23 mouse cellular contexts compared by ENCODE assay signal in genomic region chr14:54908682-54909081, GRCm38 (mm10). TPM values are rescaled to one million over a fixed set of nuclear protein-coding genes. Genes with fewer than 3 reads are reported as not detected.
DNase-seq lines count a peak whose midpoint lies in the region; ATAC-seq and TF ChIP-seq lines count a peak whose summit lies in the region.
"Had no signal": no experiment of that assay in that cellular context is flagged by ENCODE, and none has a peak within 500 bp of the region (broad histone marks: within the 10 kb centered on the region; RNA-seq: fewer than 3 reads in every experiment).

No protein-coding gene starts in this region.

- H3K4me1 ChIP-seq in heart, embryonic 14.5 days (ENCODE audit: control insufficient read depth in 2 of 2, insufficient read depth in 2 of 2, low read length in 2 of 2) = peaks cover 15 to 27% of the 10 kb centered on the region in 2 experiments
- H3K4me1 ChIP-seq in lung, postnatal 0 days (ENCODE audit: insufficient read depth, low read depth, low read length) = no peaks in the 10 kb centered on the region; the same call in 1 of the 2 replicates
- H3K4me1 ChIP-seq in olfactory bulb, adult 2 months (ENCODE audit: control insufficient read depth, insufficient read depth, low read length) = peaks cover 33% of the 10 kb centered on the region

- peak overlapping the region; percentile 40; the same call in 1 of the 2 replicates for H3K9ac ChIP-seq in heart, embryonic 14.5 days (ENCODE audit: low read length)
- no peak overlapping the region for H3K9ac ChIP-seq in lung, postnatal 0 days (replicated peaks; ENCODE audit: low read depth)
- H3K9ac ChIP-seq: hindbrain, embryonic 15.5 days; liver, embryonic 13.5 days; lung, embryonic 14.5 days had no signal

- H3K9me3 ChIP-seq in heart, embryonic 14.5 days (ENCODE audit: control insufficient read depth, low read length) = no peaks in the 10 kb centered on the region
- H3K9me3 ChIP-seq in lung, postnatal 0 days (ENCODE audit: low read length) = no peaks in the 10 kb centered on the region
- H3K9me3 ChIP-seq: hindbrain, embryonic 15.5 days; liver, embryonic 13.5 days; megakaryocyte, embryonic 14.5 days; midbrain, embryonic 15.5 days had no signal

- TF ChIP-seq POLR2A in olfactory bulb, adult 2 months (IDR thresholded peaks at IDR 0.05; ENCODE audit: insufficient read depth, low read depth, low read length) = no peak

- no peak for TF ChIP-seq EP300 in lung, postnatal 0 days (IDR thresholded peaks at IDR 0.05)

- no peak for TF ChIP-seq CTCF in lung, postnatal 0 days (IDR thresholded peaks at IDR 0.05)
- no peak for TF ChIP-seq CTCF in olfactory bulb, adult 2 months (IDR thresholded peaks at IDR 0.05; ENCODE audit: insufficient read depth, low read depth, low read length)

- no peak for DNase-seq in heart, adult 11 months
- DNase-seq in lung, postnatal 36 days = peak; percentile 36
- DNase-seq in lung, postnatal 0 days (ENCODE audit: low spot score) = no peak
- no peak for DNase-seq in embryo, embryonic 9.5 days (ENCODE audit: extremely low spot score)
- DNase-seq: cerebellum, adult 8-10 months; gastrocnemius, postnatal 10 days; heart, postnatal 36 days; kidney, postnatal 10 days; left cerebral cortex, postnatal 4 days; liver, embryonic 13.5 days; lung, embryonic 14.5 days; thymus, postnatal 14 days had no signal

- H3K4me3 ChIP-seq in heart, embryonic 14.5 days (ENCODE audit: control insufficient read depth in 1 of 2, insufficient read depth in 1 of 2, low read depth in 1 of 2, low read length in 2 of 2) = no peak overlapping the region
- H3K4me3 ChIP-seq in lung, postnatal 0 days (ENCODE audit: low read depth, low read length) = no peak overlapping the region
- H3K4me3 ChIP-seq in olfactory bulb, adult 2 months (ENCODE audit: insufficient read depth, low read depth, low read length) = no peak overlapping the region
- H3K4me3 ChIP-seq: hindbrain, embryonic 15.5 days; liver, embryonic 13.5 days; megakaryocyte, embryonic 14.5 days; midbrain, embryonic 15.5 days had no signal

- H3K27me3 ChIP-seq in heart, embryonic 14.5 days (ENCODE audit: control insufficient read depth, insufficient read depth, low read length) = no peaks in the 10 kb centered on the region
- no peaks in the 10 kb centered on the region for H3K27me3 ChIP-seq in lung, postnatal 0 days (replicated peaks; ENCODE audit: insufficient read depth, low read length)
- H3K27me3 ChIP-seq: hindbrain, embryonic 15.5 days; midbrain, embryonic 15.5 days had no signal

- H3K27ac ChIP-seq in heart, embryonic 14.5 days (replicated peaks in 1 of 2; ENCODE audit: control insufficient read depth in 1 of 2, insufficient read depth in 1 of 2, low read depth in 2 of 2, low read length in 2 of 2) = no peak overlapping the region; a peak in 1 of 4 replicates
- H3K27ac ChIP-seq in lung, postnatal 0 days (ENCODE audit: low read length) = no peak overlapping the region
- H3K27ac ChIP-seq in olfactory bulb, adult 2 months (ENCODE audit: insufficient read depth, low read depth, low read length) = peak overlapping the region; percentile 48; the same call in 1 of the 2 replicates
- H3K27ac ChIP-seq: hindbrain, embryonic 15.5 days; liver, embryonic 13.5 days; midbrain, embryonic 15.5 days had no signal

- WGBS in heart, embryonic 14.5 days = 71% methylated on average over 7 of the region's 7 CpGs
- 73% methylated on average over 7 of the region's 7 CpGs for WGBS in lung, postnatal 0 days
- WGBS in olfactory bulb, adult 2 months = 71% methylated on average over 7 of the region's 7 CpGs

- peaks cover 47% of the 10 kb centered on the region for H3K36me3 ChIP-seq in heart, embryonic 14.5 days (ENCODE audit: control insufficient read depth, insufficient read depth, low read length)
- H3K36me3 ChIP-seq in lung, postnatal 0 days (ENCODE audit: insufficient read depth, low read length) = no peaks in the 10 kb centered on the region; the same call in 1 of the 2 replicates
- H3K36me3 ChIP-seq: liver, embryonic 13.5 days had no signal

- no peak overlapping the region for H3K4me2 ChIP-seq in heart, embryonic 14.5 days (ENCODE audit: low read length)
- no peak overlapping the region for H3K4me2 ChIP-seq in lung, postnatal 0 days (replicated peaks; ENCODE audit: low read depth, low read length)
- H3K4me2 ChIP-seq: hindbrain, embryonic 15.5 days; liver, embryonic 13.5 days; lung, embryonic 14.5 days; midbrain, embryonic 15.5 days had no signal

- ATAC-seq in heart, embryonic 14.5 days (ENCODE audit: insufficient number of reproducible peaks, insufficient read depth, low FRiP score, low read depth) = no peak
- no peak for ATAC-seq in lung, postnatal 0 days
- peak; percentile 64 for ATAC-seq in granulocyte monocyte progenitor cell, adult 5-6 weeks (replicated peaks; ENCODE audit: poor library complexity, severe bottlenecking)
- ATAC-seq: intestine, postnatal 0 days; midbrain, embryonic 15.5 days had no signal

RNA-seq across cellular contexts. Expression of gene Slc22a17, which starts 4.2 kb away (rescaled TPM):
- polyA plus RNA-seq in heart, embryonic 14.5 days (2014; fragmentation: Nextera tagmentation; extraction: Ambion mirVana) = 18.5 and 25.6 TPM in 2 replicates
- polyA plus RNA-seq in lung, postnatal 0 days (2015; fragmentation: Nextera tagmentation; extraction: Ambion mirVana) = 13.6 and 13.8 TPM in 2 replicates
- 1.4 and 2.8 TPM in 2 replicates for total RNA-seq in granulocyte monocyte progenitor cell, adult 5-6 weeks (2014; fragmentation: Nextera tagmentation)
- 0.52 and 0.77 TPM in 2 replicates for total RNA-seq in granulocyte monocyte progenitor cell, adult 5-6 weeks (2017)
- polyA plus RNA-seq in olfactory bulb, adult 2 months (2012; ENCODE audit: insufficient read depth, insufficient read length, low replicate concordance, missing spikeins) = 220 TPM in 1 of 2 replicates, not detected in the other

RNA-seq across cellular contexts. Expression of gene Pabpn1, which starts 16.4 kb away (rescaled TPM):
- 80.6 and 83.8 TPM in 2 replicates for polyA plus RNA-seq in heart, embryonic 14.5 days (2014; fragmentation: Nextera tagmentation; extraction: Ambion mirVana)
- polyA plus RNA-seq in lung, postnatal 0 days (2015; fragmentation: Nextera tagmentation; extraction: Ambion mirVana) = 64.4 and 66.1 TPM in 2 replicates
- 181 and 215 TPM in 2 replicates for total RNA-seq in granulocyte monocyte progenitor cell, adult 5-6 weeks (2014; fragmentation: Nextera tagmentation)
- total RNA-seq in granulocyte monocyte progenitor cell, adult 5-6 weeks (2017) = 286 and 319 TPM in 2 replicates
- not detected in 2 replicates for polyA plus RNA-seq in olfactory bulb, adult 2 months (2012; ENCODE audit: insufficient read depth, insufficient read length, low replicate concordance, missing spikeins)

RNA-seq across cellular contexts. Expression of gene Efs, which starts 17.2 kb away (rescaled TPM):
- 12.2 and 14.6 TPM in 2 replicates for polyA plus RNA-seq in heart, embryonic 14.5 days (2014; fragmentation: Nextera tagmentation; extraction: Ambion mirVana)
- 8.1 and 8.5 TPM in 2 replicates for polyA plus RNA-seq in lung, postnatal 0 days (2015; fragmentation: Nextera tagmentation; extraction: Ambion mirVana)
- total RNA-seq in granulocyte monocyte progenitor cell, adult 5-6 weeks (2014; fragmentation: Nextera tagmentation) = not detected in 2 replicates
- total RNA-seq in granulocyte monocyte progenitor cell, adult 5-6 weeks (2017) = not detected in 2 replicates
- polyA plus RNA-seq in olfactory bulb, adult 2 months (2012; ENCODE audit: insufficient read depth, insufficient read length, low replicate concordance, missing spikeins) = not detected in 2 replicates

RNA-seq across cellular contexts. Expression of gene Il25, which starts 23.8 kb away (rescaled TPM):
- polyA plus RNA-seq in heart, embryonic 14.5 days (2014; fragmentation: Nextera tagmentation; extraction: Ambion mirVana) = not detected in 2 replicates
- not detected in 2 replicates for polyA plus RNA-seq in lung, postnatal 0 days (2015; fragmentation: Nextera tagmentation; extraction: Ambion mirVana)
- not detected in 2 replicates for total RNA-seq in granulocyte monocyte progenitor cell, adult 5-6 weeks (2014; fragmentation: Nextera tagmentation)
- not detected in 2 replicates for total RNA-seq in granulocyte monocyte progenitor cell, adult 5-6 weeks (2017)
- polyA plus RNA-seq in olfactory bulb, adult 2 months (2012; ENCODE audit: insufficient read depth, insufficient read length, low replicate concordance, missing spikeins) = not detected in 2 replicates
- total RNA-seq: gastrocnemius, postnatal 10 days; heart, postnatal 36 days; layer of hippocampus, adult 18-20 months; left cerebral cortex, postnatal 4 days had no signal
- polyA plus RNA-seq: C2C12; embryonic facial prominence, embryonic 11.5 days; intestine, postnatal 0 days; liver, embryonic 13.5 days; lung, embryonic 14.5 days; testis, adult 2 months had no signal

RNA-seq across cellular contexts. Expression of gene Gm20521, which starts 25.4 kb away (rescaled TPM):
- not detected in 2 replicates for polyA plus RNA-seq in heart, embryonic 14.5 days (2014; fragmentation: Nextera tagmentation; extraction: Ambion mirVana)
- 0.31 and 0.98 TPM in 2 replicates for polyA plus RNA-seq in lung, postnatal 0 days (2015; fragmentation: Nextera tagmentation; extraction: Ambion mirVana)
- total RNA-seq in granulocyte monocyte progenitor cell, adult 5-6 weeks (2014; fragmentation: Nextera tagmentation) = not detected in 2 replicates
- total RNA-seq in granulocyte monocyte progenitor cell, adult 5-6 weeks (2017) = not detected in 2 replicates
- not detected in 2 replicates for polyA plus RNA-seq in olfactory bulb, adult 2 months (2012; ENCODE audit: insufficient read depth, insufficient read length, low replicate concordance, missing spikeins)
- total RNA-seq: left cerebral cortex, postnatal 4 days had no signal
- polyA plus RNA-seq: embryonic facial prominence, embryonic 11.5 days; hindbrain, embryonic 15.5 days; lung, embryonic 14.5 days; midbrain, embryonic 15.5 days had no signal
